Mouse (Mus musculus) lung, embryonic 16.5 days (tissue): ENCODE data around the gene Nhlrc4. TPM values are rescaled to one million over a fixed set of nuclear protein-coding genes. Genes with fewer than 3 reads are reported as not detected.
A peak's percentile ranks its signal among the peaks of the same experiment; 100 is the strongest.

ENCODE experiments used
- ATAC-seq: fragments of 200-750 bp; cut with Nextera tagmentation; 2 replicates; pipeline ENCODE4 v1.8.0; 2017; ENCODE audit warnings: low read depth, mild to moderate bottlenecking, moderate library complexity
- H3K27ac ChIP-seq: fragments of 300-500 bp; sonication (generic); 2 replicates; pipeline ENCODE4 v1.5.1; 2014; ENCODE audit warnings: mild to moderate bottlenecking, control low read depth, low read length
- H3K27me3 ChIP-seq: fragments of 300-500 bp; sonication (generic); 2 replicates; pipeline ENCODE4 v1.6.1; 2014; ENCODE audit warnings: low read depth, low read length, mixed read lengths; ENCODE audit not compliant: control insufficient read depth, insufficient read depth
- H3K36me3 ChIP-seq: fragments of 300-500 bp; sonication (generic); 2 replicates; pipeline ENCODE4 v1.6.1; 2014; ENCODE audit warnings: low read length; ENCODE audit not compliant: control insufficient read depth, insufficient read depth
- H3K4me1 ChIP-seq: fragments of 300-500 bp; sonication (generic); replicated peaks from 2 replicates; pipeline ENCODE4 v1.6.1; 2014; ENCODE audit warnings: low read length, mixed read lengths; ENCODE audit not compliant: control insufficient read depth, insufficient read depth
- H3K4me2 ChIP-seq: fragments of 300-500 bp; sonication (generic); 2 replicates; pipeline ENCODE4 v1.6.1; 2014; ENCODE audit warnings: low read depth, low read length, control low read depth
- H3K4me3 ChIP-seq: fragments of 300-500 bp; sonication (generic); 2 replicates; pipeline ENCODE4 v1.5.1; 2014; ENCODE audit warnings: mild to moderate bottlenecking, low read length, control low read depth
- H3K9ac ChIP-seq: fragments of 300-500 bp; sonication (generic); 2 replicates; pipeline ENCODE4 v1.6.1; 2014; ENCODE audit warnings: low read length, control low read depth
- H3K9me3 ChIP-seq: fragments of 300-500 bp; sonication (generic); 2 replicates; pipeline ENCODE4 v1.6.1; 2016; ENCODE audit warnings: low read length; ENCODE audit not compliant: control insufficient read depth
- WGBS: fragments of 180-500 bp; shearing (Covaris S2); extraction: QIAGEN DNeasy Blood & Tissue Kit; methylation state at CpG from one replicate; pipeline ENCODE4 v1.1.7; 2014; 5-methylcytosine and 5-hydroxymethylcytosine counted together
- polyA plus RNA-seq: library from polyadenylated mRNA; unstranded; fragments of >200 nt; fragmentation: Nextera tagmentation; extraction: Ambion mirVana; gene quantifications from 2 replicates; pipeline ENCODE4 v1.2.1, GENCODE M21; 2015

The Nhlrc4 gene
- polyA plus RNA-seq, 1 experiment from 2014 or later = 0.41 TPM

DNA sequence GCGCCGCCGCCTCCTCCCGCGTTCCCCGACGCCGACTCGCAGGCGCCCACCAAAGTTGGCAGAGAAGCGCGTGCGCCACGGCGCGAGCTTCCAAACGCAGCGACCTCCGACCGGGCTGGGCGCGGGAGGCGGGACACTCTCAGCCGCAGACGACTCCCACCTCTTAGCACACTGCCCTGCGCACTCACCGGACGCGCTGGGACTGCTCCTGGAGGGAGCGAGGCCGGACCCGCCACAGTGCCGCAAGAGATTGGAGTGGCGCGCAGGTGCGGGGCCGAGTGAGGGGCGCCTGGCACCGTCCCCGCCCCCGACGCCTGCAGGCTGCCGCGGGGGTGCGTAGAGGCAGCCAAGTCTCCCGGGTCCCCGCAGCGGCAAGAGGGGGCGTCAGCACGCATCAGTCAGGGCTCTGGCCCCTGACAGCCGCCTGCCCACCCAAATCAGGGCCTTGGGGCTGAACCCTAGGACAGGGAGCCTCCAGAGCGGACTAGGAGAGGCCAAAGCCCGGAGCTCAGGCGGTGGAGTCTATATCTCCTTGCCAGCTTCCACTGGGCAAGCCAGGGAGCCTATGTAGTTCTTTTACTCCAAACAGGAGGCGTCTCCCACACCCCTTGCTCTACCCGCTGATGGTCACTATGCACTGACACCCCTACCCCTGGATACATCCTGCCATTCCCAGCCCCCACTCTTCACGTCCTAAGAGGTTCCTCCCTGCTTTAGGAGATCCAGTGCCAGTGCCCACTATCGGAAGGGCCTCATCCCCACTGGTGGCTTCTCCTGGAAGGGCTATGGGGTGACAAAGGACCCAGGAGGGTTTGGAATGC is 7.3 kb upstream of the Nhlrc4 start, which contains the start of gene A930017K11Rik:
TSS of gene A930017K11Rik (minus strand) at position 763 of the 821 bp plus-strand sequence.
- Histone ChIP-seq H3K9me3 (no peaks in the 10 kb centered on the region), H3K27ac (no peak within 1 kb of the TSS), H3K4me2 (peak within 1 kb of the TSS; percentile 82), H3K4me3 (peak within 1 kb of the TSS; percentile 49), H3K36me3 (no peaks in the 10 kb centered on the region), H3K27me3 (peaks cover 44% of the 10 kb centered on the region), H3K9ac (peak within 1 kb of the TSS; percentile 60), H3K4me1 (peaks cover 13% of the 10 kb centered on the region)
- 1% methylated on average over 55 of the region's 58 CpGs for WGBS
- peak; percentile 65; the same call in 1 of the 2 replicates for ATAC-seq

- Histone ChIP-seq H3K9me3 (no peaks in the 10 kb centered on the region), H3K4me2 (peak overlapping the region; percentile 82), H3K9ac (peak overlapping the region; percentile 6; the same call in 1 of the 2 replicates), H3K36me3 (no peaks in the 10 kb centered on the region), H3K4me1 (peaks cover 13% of the 10 kb centered on the region), H3K27me3 (peaks cover 44% of the 10 kb centered on the region), H3K27ac (no peak overlapping the region), H3K4me3 (peak overlapping the region; percentile 49)
- under 1% methylated on average over 33 of the region's 33 CpGs for WGBS
- peak; percentile 39; the same call in 1 of the 2 replicates for ATAC-seq
Measured at GRCm38 (mm10) chr17:25951225-25951802, 6.6 kb upstream of the Nhlrc4 start.

DNA sequence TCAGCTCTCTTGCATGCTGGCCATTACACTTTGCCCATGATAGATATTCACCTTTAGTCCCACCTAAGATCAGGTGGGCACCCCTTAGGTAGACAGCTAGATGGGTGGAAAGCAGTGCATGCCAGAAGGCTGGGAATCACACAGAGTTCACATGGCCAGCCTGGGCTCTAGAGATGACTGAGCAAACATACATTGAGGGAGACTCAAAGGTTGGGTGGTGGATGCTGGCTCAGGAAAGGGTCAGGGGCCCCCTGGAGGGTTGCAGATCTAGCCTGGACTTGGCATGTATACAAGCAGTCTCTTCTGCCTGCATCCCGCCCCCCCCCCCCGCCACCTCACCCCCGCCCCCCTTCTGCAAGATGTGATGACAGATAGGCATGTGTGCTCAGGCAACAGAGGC is 5.9 kb upstream of the Nhlrc4 start:
- H3K36me3 ChIP-seq = no peaks in the 10 kb centered on the region
- 0% methylated on average over 1 of the region's 3 CpGs for WGBS
- H3K4me3 ChIP-seq = no peak overlapping the region
- H3K9ac ChIP-seq = no peak overlapping the region
- H3K4me2 ChIP-seq = no peak overlapping the region
- peaks cover 44% of the 10 kb centered on the region for H3K27me3 ChIP-seq
- ATAC-seq = no peak
- no peak overlapping the region for H3K27ac ChIP-seq
- H3K9me3 ChIP-seq = no peaks in the 10 kb centered on the region
- H3K4me1 ChIP-seq = peaks cover 13% of the 10 kb centered on the region

- Histone ChIP-seq H3K4me3 (no peak overlapping the region), H3K27ac (no peak overlapping the region), H3K9me3 (no peaks in the 10 kb centered on the region), H3K4me1 (peaks cover 13% of the 10 kb centered on the region), H3K4me2 (no peak overlapping the region), H3K36me3 (no peaks in the 10 kb centered on the region), H3K27me3 (peaks cover 44% of the 10 kb centered on the region), H3K9ac (no peak overlapping the region)
- ATAC-seq = no peak
- WGBS = 57% methylated on average over 5 of the region's 5 CpGs
Measured at GRCm38 (mm10) chr17:25949981-25950380, 5.2 kb upstream of the Nhlrc4 start.

DNA sequence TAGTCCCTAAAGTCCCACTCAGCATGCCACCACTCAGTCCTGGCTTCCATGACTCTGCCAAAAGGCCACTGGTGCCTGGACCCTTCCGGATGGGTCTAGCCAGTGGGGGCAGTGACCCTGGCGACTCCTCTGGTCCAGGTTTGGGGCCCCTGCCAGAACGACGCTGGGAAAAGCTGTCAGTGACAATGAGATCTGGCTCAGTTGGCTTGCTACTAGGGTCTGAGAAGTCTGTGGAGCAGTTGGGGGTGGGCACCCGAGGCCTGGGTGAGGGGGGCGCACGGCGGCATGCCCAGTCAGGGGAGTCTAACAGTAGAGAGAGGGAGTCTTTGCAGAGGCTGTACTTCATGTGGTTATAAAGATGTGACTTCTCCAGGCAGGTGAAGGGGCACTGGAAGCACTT is 3.3 kb upstream of the Nhlrc4 start:
- Histone ChIP-seq H3K36me3 (no peaks in the 10 kb centered on the region), H3K9ac (no peak overlapping the region), H3K4me3 (no peak overlapping the region), H3K4me2 (no peak overlapping the region), H3K9me3 (no peaks in the 10 kb centered on the region), H3K27me3 (peaks cover 34% of the 10 kb centered on the region), H3K4me1 (peaks cover 13% of the 10 kb centered on the region), H3K27ac (no peak overlapping the region)
- no peak for ATAC-seq
- WGBS = 74% methylated on average over 8 of the region's 8 CpGs

DNA sequence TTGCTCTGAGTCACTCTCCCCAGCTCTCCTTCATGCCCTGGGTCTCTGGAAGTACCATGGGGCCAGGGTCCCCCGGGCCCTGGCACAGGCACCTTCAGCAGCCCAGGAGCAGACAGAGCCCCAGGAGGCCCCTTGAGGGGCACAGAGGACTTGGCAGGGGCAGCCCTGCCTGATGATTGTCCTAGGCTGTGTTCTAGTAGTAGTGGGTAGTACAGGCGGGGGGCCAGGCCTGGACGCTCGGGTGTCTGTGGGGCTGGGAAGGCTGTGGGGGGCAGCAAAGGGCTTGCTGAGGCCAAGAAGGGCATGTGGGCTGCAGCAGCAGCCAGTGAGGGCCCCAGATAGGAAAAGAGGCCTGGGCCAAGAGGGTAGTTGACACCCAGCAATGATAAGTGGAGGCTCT is 2.8 kb upstream of the Nhlrc4 start:
- Histone ChIP-seq H3K9ac (no peak overlapping the region), H3K4me3 (no peak overlapping the region), H3K4me2 (no peak overlapping the region), H3K4me1 (peaks cover 13% of the 10 kb centered on the region), H3K9me3 (no peaks in the 10 kb centered on the region), H3K27ac (no peak overlapping the region), H3K36me3 (no peaks in the 10 kb centered on the region), H3K27me3 (peaks cover 29% of the 10 kb centered on the region)
- no peak for ATAC-seq
- WGBS = 80% methylated on average over 4 of the region's 4 CpGs

DNA sequence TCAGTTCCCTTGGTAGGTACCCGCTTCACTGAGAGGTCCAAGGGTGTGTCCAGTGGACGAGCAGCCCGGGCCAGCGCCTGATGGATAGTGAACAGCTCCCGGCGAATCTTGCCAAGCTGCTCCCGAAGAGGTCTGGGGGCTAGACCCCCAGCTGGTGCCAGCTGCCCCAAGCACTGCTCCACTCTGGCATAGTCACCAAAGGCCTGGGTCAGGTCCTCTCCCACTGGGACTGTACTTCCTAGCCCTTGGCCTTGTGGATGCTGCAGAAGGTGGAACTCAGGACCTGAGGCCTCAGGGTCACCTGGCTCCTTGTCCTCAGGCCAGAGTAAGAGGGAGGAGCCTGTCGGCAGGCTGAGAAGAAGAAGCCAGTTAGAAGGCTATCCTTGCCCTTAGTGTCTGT is 2.1 kb upstream of the Nhlrc4 start:
- Histone ChIP-seq H3K4me1 (peaks cover 9% of the 10 kb centered on the region), H3K27ac (no peak overlapping the region), H3K4me3 (no peak overlapping the region), H3K9me3 (no peaks in the 10 kb centered on the region), H3K36me3 (no peaks in the 10 kb centered on the region), H3K27me3 (peaks cover 23% of the 10 kb centered on the region), H3K4me2 (no peak overlapping the region), H3K9ac (no peak overlapping the region)
- WGBS = 80% methylated on average over 8 of the region's 8 CpGs
- no peak for ATAC-seq

DNA sequence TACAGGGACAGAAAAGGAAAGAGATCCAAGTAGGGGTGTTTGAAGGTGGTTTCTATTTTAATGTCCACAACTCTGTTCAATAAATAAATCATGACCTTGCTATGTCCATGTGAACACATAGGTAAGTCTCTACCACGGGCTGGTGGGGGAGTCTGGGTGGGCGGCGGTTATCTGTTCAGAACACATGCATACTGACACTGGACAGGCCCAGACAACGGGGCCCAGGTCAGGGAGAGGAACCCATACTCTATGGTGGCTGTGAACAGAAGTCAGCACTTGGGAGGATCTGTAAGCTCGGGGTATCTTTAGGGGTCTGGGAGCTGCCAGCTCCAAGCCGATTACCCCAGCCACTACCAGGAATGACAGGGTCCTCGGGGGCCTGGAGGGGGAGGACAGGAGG is 1.6 kb upstream of the Nhlrc4 start:
- H3K9ac ChIP-seq = no peak overlapping the region
- H3K4me2 ChIP-seq = no peak overlapping the region
- no peak overlapping the region for H3K27ac ChIP-seq
- H3K4me3 ChIP-seq = no peak overlapping the region
- WGBS = 67% methylated on average over 7 of the region's 7 CpGs
- no peak for ATAC-seq
- H3K4me1 ChIP-seq = peaks cover 5% of the 10 kb centered on the region
- H3K9me3 ChIP-seq = no peaks in the 10 kb centered on the region
- no peaks in the 10 kb centered on the region for H3K36me3 ChIP-seq
- H3K27me3 ChIP-seq = peaks cover 17% of the 10 kb centered on the region

- 68% methylated on average over 9 of the region's 9 CpGs for WGBS
- H3K4me2 ChIP-seq = no peak overlapping the region
- no peak overlapping the region for H3K27ac ChIP-seq
Measured at GRCm38 (mm10) chr17:25945517-25946155, 875 bp upstream of the Nhlrc4 start.

More at GRCm38 (mm10) chr17:25945517-25946155, 875 bp upstream of the Nhlrc4 start:
- H3K27me3 ChIP-seq = peaks cover 10% of the 10 kb centered on the region
- H3K4me3 ChIP-seq = no peak overlapping the region
- H3K9me3 ChIP-seq = no peaks in the 10 kb centered on the region
- ATAC-seq = no peak
- H3K9ac ChIP-seq = no peak overlapping the region
- peaks cover 6% of the 10 kb centered on the region for H3K4me1 ChIP-seq
- H3K36me3 ChIP-seq = no peaks in the 10 kb centered on the region
